Mouse (Mus musculus) liver, embryonic 15.5 days (tissue): ENCODE results near the gene C5ar1. TPM values are rescaled to one million over a fixed set of nuclear protein-coding genes. Genes with fewer than 3 reads are reported as not detected.
A peak's percentile ranks its signal among the peaks of the same experiment; 100 is the strongest.
"Not testable (repeated sequence)": the region's sequence is repeated elsewhere in the genome, so short reads cannot be mapped to it uniquely, and the experiment has no call there.

ENCODE experiments used
- ATAC-seq: fragments of 200-750 bp; cut with Nextera tagmentation; 2 replicates; pipeline ENCODE4 v1.8.0; 2017; ENCODE audit warnings: moderate number of reproducible peaks, mild to moderate bottlenecking, moderate library complexity; ENCODE audit not compliant: insufficient read depth
- H3K27ac ChIP-seq: fragments of 300-500 bp; sonication (generic); replicated peaks from 2 replicates; pipeline ENCODE4 v1.5.1; 2015; ENCODE audit warnings: mild to moderate bottlenecking, inconsistent platforms
- H3K27me3 ChIP-seq: fragments of 300-500 bp; sonication (generic); 2 replicates; pipeline ENCODE4 v1.6.1; 2015; ENCODE audit warnings: mild to moderate bottlenecking, inconsistent platforms
- H3K36me3 ChIP-seq: fragments of 300-500 bp; sonication (generic); replicated peaks from 2 replicates; pipeline ENCODE4 v1.6.1; 2015; ENCODE audit warnings: moderate library complexity, mild to moderate bottlenecking, inconsistent platforms
- H3K4me1 ChIP-seq: fragments of 300-500 bp; sonication (generic); replicated peaks from 2 replicates; pipeline ENCODE4 v1.6.1; 2015; ENCODE audit warnings: inconsistent platforms
- H3K4me2 ChIP-seq: fragments of 300-500 bp; sonication (generic); 2 replicates; pipeline ENCODE4 v1.6.1; 2015; ENCODE audit warnings: moderate library complexity, mild to moderate bottlenecking, inconsistent platforms
- H3K4me3 ChIP-seq: fragments of 300-500 bp; sonication (generic); replicated peaks from 2 replicates; pipeline ENCODE4 v1.5.1; 2015; ENCODE audit warnings: mild to moderate bottlenecking, inconsistent platforms
- H3K9ac ChIP-seq: fragments of 300-500 bp; sonication (generic); 2 replicates; pipeline ENCODE4 v1.6.1; 2015; ENCODE audit warnings: moderate library complexity, mild to moderate bottlenecking, inconsistent platforms
- H3K9me3 ChIP-seq: fragments of 300-500 bp; sonication (generic); replicated peaks from 2 replicates; pipeline ENCODE4 v1.6.1; 2016; ENCODE audit warnings: inconsistent platforms
- WGBS: fragments of 180-500 bp; shearing (Covaris S2); methylation state at CpG from one replicate; pipeline ENCODE4 v1.1.7; 2015; ENCODE audit warnings: mixed read lengths; ENCODE audit not compliant: insufficient replicate concordance; 5-methylcytosine and 5-hydroxymethylcytosine counted together
- polyA plus RNA-seq: library from polyadenylated mRNA; unstranded; fragments of >200 nt; fragmentation: Nextera tagmentation; extraction: Ambion mirVana; gene quantifications from 2 replicates; pipeline ENCODE4 v1.2.1, GENCODE M21; 2015

C5ar1 gene
- polyA plus RNA-seq, 1 experiment from 2014 or later: 3.5 TPM

- Histone ChIP-seq H3K36me3 (no peaks in the 10 kb centered on the region), H3K9ac (no peak overlapping the region), H3K27ac (0 out of 2 replicates have a peak overlapping the region, but pooled peaks have one; percentile 0), H3K27me3 (no peaks in the 10 kb centered on the region), H3K9me3 (no peaks in the 10 kb centered on the region), H3K4me1 (peaks cover 6% of the 10 kb centered on the region), H3K4me2 (no peak overlapping the region), H3K4me3 (no peak overlapping the region)
- peak; percentile 37; the same call in 1 of the 2 replicates for ATAC-seq
- 54% methylated on average over 11 of the region's 11 CpGs for WGBS
These were observed 1.5 kb downstream of the C5ar1 start for GRCm38 (mm10) chr7:16257830-16258229.

GRCm38 (mm10) chr7:16255963-16256362 lies 3.4 kb downstream of the C5ar1 start:
- WGBS: 68% methylated on average over 4 of the region's 4 CpGs

DNA sequence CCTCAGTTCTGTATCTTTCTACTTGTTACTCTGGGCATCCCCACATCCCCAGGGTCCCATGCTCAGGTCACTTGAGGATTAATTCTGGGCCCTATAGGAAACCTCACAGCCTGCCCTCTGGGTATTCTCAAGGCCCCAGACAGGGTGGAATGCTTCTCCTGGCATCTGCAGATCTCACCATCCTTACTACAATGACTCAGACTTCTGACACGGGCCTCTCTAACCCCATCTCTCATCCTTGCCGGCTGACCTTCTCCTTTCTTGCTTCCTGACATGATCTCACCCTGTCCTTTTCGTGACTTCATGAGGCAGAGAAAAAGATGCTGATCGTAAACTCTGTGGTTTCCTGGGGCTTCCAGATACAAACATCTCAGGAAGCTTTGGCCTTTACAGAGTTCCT lies 5.1 kb downstream of the C5ar1 start:
- Histone ChIP-seq H3K4me2 (no peak overlapping the region), H3K36me3 (no peaks in the 10 kb centered on the region), H3K4me1 (peaks cover 14% of the 10 kb centered on the region), H3K4me3 (no peak overlapping the region), H3K9me3 (no peaks in the 10 kb centered on the region), H3K27me3 (no peaks in the 10 kb centered on the region), H3K9ac (no peak overlapping the region), H3K27ac (no peak overlapping the region)
- 10% methylated on average over 4 of the region's 4 CpGs for WGBS
- ATAC-seq: no peak

More at GRCm38 (mm10) chr7:16255963-16256362, 3.4 kb downstream of the C5ar1 start:
- not testable (repeated sequence) for ATAC-seq, H3K4me1 ChIP-seq, H3K9ac ChIP-seq, H3K4me3 ChIP-seq, H3K27me3 ChIP-seq, H3K36me3 ChIP-seq, H3K9me3 ChIP-seq, H3K4me2 ChIP-seq, H3K27ac ChIP-seq

- Histone ChIP-seq H3K36me3 (no peaks in the 10 kb centered on the region), H3K4me2 (no peak overlapping the region), H3K27ac (no peak overlapping the region), H3K9me3 (no peaks in the 10 kb centered on the region), H3K4me3 (no peak overlapping the region), H3K27me3 (no peaks in the 10 kb centered on the region), H3K4me1 (peaks cover 11% of the 10 kb centered on the region), H3K9ac (no peak overlapping the region)
- WGBS: 7% methylated on average over 5 of the region's 5 CpGs
- ATAC-seq: no peak
These were observed 8.7 kb downstream of the C5ar1 start for GRCm38 (mm10) chr7:16250687-16251086.

DNA sequence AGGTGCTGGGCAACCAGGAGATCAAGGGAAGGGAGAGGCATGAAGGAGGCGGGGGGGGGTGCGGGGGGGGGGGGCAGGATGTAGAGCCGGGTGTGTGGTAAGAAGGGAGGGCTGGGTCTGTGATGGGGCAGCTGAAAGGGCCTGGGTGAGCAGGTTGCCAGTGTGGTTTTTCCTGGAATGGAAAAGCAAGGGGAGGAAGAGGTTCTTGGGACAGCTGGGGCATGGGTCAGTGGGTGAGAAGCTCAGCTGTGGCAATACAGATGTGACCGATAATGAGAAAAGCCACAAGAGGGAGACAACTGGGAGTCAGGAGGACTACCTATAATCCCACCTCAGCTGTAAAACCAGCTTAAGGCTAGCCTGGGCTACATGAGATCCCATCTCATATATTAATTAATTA lies 13.4 kb downstream of the C5ar1 start:
- no peak overlapping the region for H3K4me3 ChIP-seq
- no peak overlapping the region for H3K27ac ChIP-seq
- no peaks in the 10 kb centered on the region for H3K27me3 ChIP-seq
- 17% methylated on average over 2 of the region's 4 CpGs for WGBS
- H3K4me1 ChIP-seq: peaks cover 39% of the 10 kb centered on the region
- H3K9ac ChIP-seq: no peak overlapping the region
- no peak for ATAC-seq
- no peaks in the 10 kb centered on the region for H3K36me3 ChIP-seq
- H3K4me2 ChIP-seq: no peak overlapping the region
- H3K9me3 ChIP-seq: no peaks in the 10 kb centered on the region

GRCm38 (mm10) chr7:16244067-16244466 lies 15.3 kb downstream of the C5ar1 start, which contains the start of gene C5ar2:
C5ar2 (minus strand) TSS chr7:16244154.
- WGBS: 48% methylated on average over 5 of the region's 5 CpGs
- H3K4me2 ChIP-seq: no peak within 1 kb of the TSS
- H3K9me3 ChIP-seq: no peaks in the 10 kb centered on the region
- peak; percentile 28; the same call in 1 of the 2 replicates for ATAC-seq
- no peak within 1 kb of the TSS for H3K4me3 ChIP-seq
- H3K36me3 ChIP-seq: no peaks in the 10 kb centered on the region
- peaks cover 53% of the 10 kb centered on the region for H3K4me1 ChIP-seq
- H3K9ac ChIP-seq: no peak within 1 kb of the TSS
- H3K27me3 ChIP-seq: no peaks in the 10 kb centered on the region
- H3K27ac ChIP-seq: peak within 1 kb of the TSS; percentile 61

DNA sequence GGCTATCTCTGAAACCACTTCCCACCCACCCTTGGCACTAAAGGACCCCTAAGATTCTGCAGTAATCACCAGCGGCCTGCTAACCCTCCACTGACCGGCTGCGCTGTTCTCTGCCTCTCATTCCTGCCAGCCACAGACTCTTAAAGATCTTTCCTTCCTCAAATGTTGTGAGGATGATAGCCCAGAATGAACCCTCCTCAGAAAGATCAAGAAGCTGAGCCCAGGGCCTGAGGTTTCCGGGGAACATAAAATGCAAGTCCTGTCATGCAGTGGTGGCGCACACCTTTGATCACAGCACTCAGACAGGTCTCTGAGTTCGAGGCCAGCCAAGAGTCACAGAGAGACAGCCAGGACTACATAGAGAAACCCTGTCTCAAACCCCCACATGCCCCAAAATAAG lies 17.1 kb downstream of the C5ar1 start:
- peaks cover 56% of the 10 kb centered on the region for H3K4me1 ChIP-seq
- peak overlapping the region; percentile 19 for H3K4me2 ChIP-seq
- H3K4me3 ChIP-seq: no peak overlapping the region
- H3K9ac ChIP-seq: no peak overlapping the region
- peaks cover 2% of the 10 kb centered on the region; the same call in 1 of the 2 replicates for H3K36me3 ChIP-seq
- WGBS: 33% methylated on average over 6 of the region's 6 CpGs
- no peaks in the 10 kb centered on the region for H3K9me3 ChIP-seq
- H3K27ac ChIP-seq: peak overlapping the region; percentile 56
- H3K27me3 ChIP-seq: no peaks in the 10 kb centered on the region
- no peak for ATAC-seq

GRCm38 (mm10) chr7:16241787-16242186 lies 17.6 kb downstream of the C5ar1 start:
- Histone ChIP-seq H3K9me3 (no peaks in the 10 kb centered on the region), H3K27me3 (no peaks in the 10 kb centered on the region), H3K36me3 (peaks cover 6% of the 10 kb centered on the region; the same call in 1 of the 2 replicates), H3K4me1 (peaks cover 56% of the 10 kb centered on the region), H3K4me2 (peak overlapping the region; percentile 19), H3K4me3 (no peak overlapping the region), H3K9ac (no peak overlapping the region), H3K27ac (peak overlapping the region; percentile 56)
- WGBS: 26% methylated on average over 11 of the region's 11 CpGs
- no peak for ATAC-seq

- peaks cover 56% of the 10 kb centered on the region for H3K4me1 ChIP-seq
- no peak overlapping the region for H3K9ac ChIP-seq
- peak overlapping the region; percentile 65 for H3K4me2 ChIP-seq
- H3K27me3 ChIP-seq: no peaks in the 10 kb centered on the region
- peaks cover 10% of the 10 kb centered on the region; the same call in 1 of the 2 replicates for H3K36me3 ChIP-seq
- H3K27ac ChIP-seq: peak overlapping the region; percentile 87
- ATAC-seq: 0 out of 2 replicates have a peak, but pooled peaks have one; percentile 5
- no peaks in the 10 kb centered on the region for H3K9me3 ChIP-seq
- WGBS: 25% methylated on average over 1 of the region's 1 CpGs
- no peak overlapping the region for H3K4me3 ChIP-seq
These were observed 18.4 kb downstream of the C5ar1 start for GRCm38 (mm10) chr7:16240978-16241303.

- Histone ChIP-seq H3K27me3 (no peaks in the 10 kb centered on the region), H3K9me3 (no peaks in the 10 kb centered on the region), H3K27ac (peak overlapping the region; percentile 87), H3K4me3 (peak overlapping the region; percentile 36), H3K9ac (peak overlapping the region; percentile 48), H3K36me3 (peaks cover 10% of the 10 kb centered on the region; the same call in 1 of the 2 replicates), H3K4me2 (peak overlapping the region; percentile 65), H3K4me1 (peaks cover 56% of the 10 kb centered on the region)
- WGBS: 26% methylated on average over 7 of the region's 7 CpGs
- ATAC-seq: peak; percentile 87
These were observed 18.9 kb downstream of the C5ar1 start for GRCm38 (mm10) chr7:16240281-16240977.

DNA sequence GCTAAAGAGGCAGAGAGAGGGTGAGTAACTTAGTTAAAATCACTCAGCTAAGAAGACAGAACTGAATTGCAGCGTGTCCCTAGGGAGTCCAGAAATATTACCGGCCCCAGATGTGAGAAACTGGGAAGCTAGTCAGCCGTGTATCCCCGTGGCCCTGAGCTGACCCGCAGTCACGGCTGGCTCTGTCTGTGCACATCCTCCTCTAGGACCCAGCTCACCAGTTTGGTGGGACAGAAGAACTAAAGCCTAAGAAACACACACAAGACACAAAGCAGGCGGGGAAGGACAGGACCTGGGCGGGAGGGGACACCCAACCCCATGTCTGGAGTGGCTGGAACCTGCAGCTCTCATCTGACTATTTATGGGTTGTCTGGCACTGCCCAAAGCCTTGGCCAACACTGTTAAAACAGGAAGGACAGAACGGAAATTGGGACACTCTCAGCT lies 19.8 kb downstream of the C5ar1 start:
- ATAC-seq: 0 out of 2 replicates have a peak, but pooled peaks have one; percentile 22
- peak overlapping the region; percentile 87 for H3K27ac ChIP-seq
- peak overlapping the region; percentile 48 for H3K9ac ChIP-seq
- H3K4me1 ChIP-seq: peaks cover 50% of the 10 kb centered on the region
- peak overlapping the region; percentile 36 for H3K4me3 ChIP-seq
- H3K4me2 ChIP-seq: peak overlapping the region; percentile 65
- WGBS: 38% methylated on average over 9 of the region's 9 CpGs
- peaks cover 10% of the 10 kb centered on the region; the same call in 1 of the 2 replicates for H3K36me3 ChIP-seq
- H3K27me3 ChIP-seq: no peaks in the 10 kb centered on the region
- H3K9me3 ChIP-seq: no peaks in the 10 kb centered on the region
